Mouse (Mus musculus) forebrain, embryonic 12.5 days (tissue): ENCODE measurements around the gene Olfr1506. TPM values are rescaled to one million over a fixed set of nuclear protein-coding genes. Genes with fewer than 3 reads are reported as not detected.
"Not testable (repeated sequence)": the region's sequence is repeated elsewhere in the genome, so short reads cannot be mapped to it uniquely, and the experiment has no call there.

Experiments used
- ATAC-seq: fragments of 200-750 bp; cut with Nextera tagmentation; 2 replicates; pipeline ENCODE4 v1.8.0; 2017; ENCODE audit warnings: moderate TSS enrichment; ENCODE audit not compliant: low FRiP score
- H3K27ac ChIP-seq: fragments of 300-500 bp; sonication (generic); 2 replicates; pipeline ENCODE4 v1.5.1; 2016; ENCODE audit warnings: mild to moderate bottlenecking
- H3K27me3 ChIP-seq: fragments of 300-500 bp; sonication (generic); 2 replicates; pipeline ENCODE4 v1.6.1; 2016; ENCODE audit warnings: mild to moderate bottlenecking
- H3K36me3 ChIP-seq: fragments of 300-500 bp; sonication (generic); replicated peaks from 2 replicates; pipeline ENCODE4 v1.6.1; 2016; ENCODE audit warnings: mild to moderate bottlenecking
- H3K4me1 ChIP-seq: fragments of 300-500 bp; sonication (generic); 2 replicates; pipeline ENCODE4 v1.6.1; 2016
- H3K4me2 ChIP-seq: fragments of 300-500 bp; sonication (generic); 2 replicates; pipeline ENCODE4 v1.6.1; 2016; ENCODE audit warnings: mild to moderate bottlenecking, moderate library complexity
- H3K4me3 ChIP-seq: fragments of 300-500 bp; sonication (generic); replicated peaks from 2 replicates; pipeline ENCODE4 v1.5.1; 2016; ENCODE audit warnings: mild to moderate bottlenecking
- H3K9ac ChIP-seq: fragments of 300-500 bp; sonication (generic); 2 replicates; pipeline ENCODE4 v1.6.1; 2016; ENCODE audit warnings: mild to moderate bottlenecking
- H3K9me3 ChIP-seq: fragments of 300-500 bp; sonication (generic); 2 replicates; pipeline ENCODE4 v1.6.1; 2016
- WGBS: fragments of 180-500 bp; shearing (Covaris S2); methylation state at CpG from one replicate; pipeline ENCODE4 v1.1.7; 2016; 5-methylcytosine and 5-hydroxymethylcytosine counted together
- polyA plus RNA-seq: library from polyadenylated mRNA; unstranded; fragments of >200 nt; fragmentation: Nextera tagmentation; extraction: Ambion mirVana; gene quantifications from 2 replicates; pipeline ENCODE4 v1.2.1, GENCODE M21; 2016

The Olfr1506 gene
- polyA plus RNA-seq, result not detected in 2 replicates

GRCm38 (mm10) chr2:90224393-90224792, at the start of gene Olfr1506:
TSS of gene Olfr1506 (minus strand) at chr2:90224493.
- not testable (repeated sequence) for H3K4me3 ChIP-seq, H3K4me1 ChIP-seq, H3K27me3 ChIP-seq, ATAC-seq, H3K36me3 ChIP-seq, H3K4me2 ChIP-seq, H3K9ac ChIP-seq, H3K9me3 ChIP-seq, H3K27ac ChIP-seq
- WGBS, result no CpG with 5 or more reads among the region's 6 CpGs

GRCm38 (mm10) chr2:90270932-90271331, 46.6 kb upstream of the Olfr1506 start, which contains the start of gene Olfr1271:
TSS of gene Olfr1271 (minus strand) at chr2:90271032.
- H3K36me3 ChIP-seq, result no peaks in the 10 kb centered on the region
- ATAC-seq, result no peak
- H3K4me1 ChIP-seq, result no peaks in the 10 kb centered on the region
- no peak within 1 kb of the TSS for H3K4me2 ChIP-seq
- no peak within 1 kb of the TSS for H3K27ac ChIP-seq
- H3K9ac ChIP-seq, result no peak within 1 kb of the TSS
- no peaks in the 10 kb centered on the region for H3K27me3 ChIP-seq
- no peaks in the 10 kb centered on the region for H3K9me3 ChIP-seq
- no peak within 1 kb of the TSS for H3K4me3 ChIP-seq
- 93% methylated on average over 2 of the region's 2 CpGs for WGBS

- Histone ChIP-seq H3K9ac (no peak within 1 kb of the TSS), H3K9me3 (no peaks in the 10 kb centered on the region), H3K27me3 (no peaks in the 10 kb centered on the region), H3K4me3 (no peak within 1 kb of the TSS), H3K36me3 (no peaks in the 10 kb centered on the region), H3K4me1 (no peaks in the 10 kb centered on the region), H3K27ac (no peak within 1 kb of the TSS), H3K4me2 (no peak within 1 kb of the TSS)
- no peak for ATAC-seq
- WGBS, result 97% methylated on average over 4 of the region's 4 CpGs
Measured at GRCm38 (mm10) chr2:90257492-90257891, 33.2 kb upstream of the Olfr1506 start, which contains the start of gene Olfr142. TSS of gene Olfr142 (minus strand) at chr2:90257592.

DNA sequence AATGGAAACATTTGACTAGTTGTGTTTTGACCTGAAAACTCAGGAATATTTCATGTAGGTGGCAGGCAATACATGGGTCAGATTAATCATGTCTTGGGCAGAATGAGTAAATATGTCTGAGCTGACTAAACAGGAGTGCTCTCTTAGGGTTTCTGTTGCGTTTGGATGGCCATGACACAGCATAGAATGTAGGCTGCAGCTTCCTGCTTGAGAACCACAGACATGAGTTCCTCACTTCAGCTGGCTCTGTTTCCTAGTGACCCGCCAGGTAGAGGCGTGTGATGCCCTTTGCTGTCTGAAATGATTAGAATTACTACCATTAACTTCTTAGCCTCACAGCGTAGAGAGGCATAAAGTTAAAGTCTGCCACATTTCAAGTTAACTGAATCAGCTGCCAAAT, 24.7 kb downstream of the Olfr1506 start:
- no CpG with 5 or more reads among the region's 4 CpGs for WGBS

DNA sequence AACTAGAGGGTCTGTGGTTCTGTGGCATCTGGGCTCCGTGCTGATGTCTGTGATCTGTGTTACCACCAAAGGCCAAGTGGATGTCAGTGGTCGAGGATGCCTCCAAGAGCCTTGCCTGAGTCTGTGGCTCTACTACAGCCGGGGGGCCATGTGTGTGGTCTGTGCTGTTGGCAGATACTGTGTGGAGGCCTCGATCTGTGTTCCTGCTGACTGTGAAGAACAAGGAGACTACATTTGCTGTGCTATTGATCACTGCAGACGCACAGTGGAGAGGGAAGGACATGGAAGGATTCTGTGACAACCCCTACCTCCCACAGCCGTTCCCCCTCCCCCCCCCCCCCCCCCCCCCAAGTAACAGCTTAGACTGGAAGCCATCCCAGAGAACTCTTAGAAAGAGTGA, 29.0 kb downstream of the Olfr1506 start:
- H3K36me3 ChIP-seq, H3K27me3 ChIP-seq, H3K27ac ChIP-seq, H3K9ac ChIP-seq, H3K4me2 ChIP-seq, H3K4me1 ChIP-seq, ATAC-seq, H3K4me3 ChIP-seq, H3K9me3 ChIP-seq: not testable (repeated sequence)
- no CpG with 5 or more reads among the region's 6 CpGs for WGBS

More for the DNA sequence above, 24.7 kb downstream of the Olfr1506 start:
- not testable (repeated sequence) for H3K36me3 ChIP-seq, H3K4me3 ChIP-seq, H3K27ac ChIP-seq, H3K27me3 ChIP-seq, H3K9me3 ChIP-seq, H3K4me2 ChIP-seq, H3K9ac ChIP-seq, H3K4me1 ChIP-seq, ATAC-seq

- ATAC-seq, result peak; percentile 14; the same call in 1 of the 2 replicates
- H3K4me3 ChIP-seq, H3K4me1 ChIP-seq, H3K36me3 ChIP-seq, H3K4me2 ChIP-seq, H3K27me3 ChIP-seq, H3K9ac ChIP-seq, H3K27ac ChIP-seq, H3K9me3 ChIP-seq: not testable (repeated sequence)
- WGBS, result no CpG with 5 or more reads among the region's 3 CpGs
Measured at GRCm38 (mm10) chr2:90194750-90195149, 29.5 kb downstream of the Olfr1506 start.

DNA sequence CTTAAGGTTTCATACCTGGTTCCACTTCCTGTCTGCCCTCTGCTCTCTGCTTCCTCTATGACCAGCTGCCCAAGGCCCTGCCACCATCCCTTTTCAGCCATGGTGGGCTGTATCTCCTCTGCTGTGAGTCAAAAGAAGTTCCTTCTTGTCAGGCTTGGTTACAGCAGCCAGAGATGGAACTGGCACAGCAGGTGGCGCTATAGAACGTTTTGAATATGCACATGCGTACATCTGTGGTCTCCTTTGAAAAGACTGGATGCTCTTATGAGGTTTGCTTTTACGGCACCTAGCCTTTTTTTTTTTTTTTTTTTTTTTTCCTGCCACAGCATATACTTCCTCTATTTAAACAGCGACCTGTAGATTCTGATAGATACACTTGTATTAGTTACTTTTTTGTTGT, 37.2 kb downstream of the Olfr1506 start:
- H3K4me2 ChIP-seq, H3K36me3 ChIP-seq, H3K27me3 ChIP-seq, H3K4me1 ChIP-seq, ATAC-seq, H3K9ac ChIP-seq, H3K9me3 ChIP-seq, H3K27ac ChIP-seq, H3K4me3 ChIP-seq: not testable (repeated sequence)
- WGBS, result no CpG with 5 or more reads among the region's 5 CpGs

DNA sequence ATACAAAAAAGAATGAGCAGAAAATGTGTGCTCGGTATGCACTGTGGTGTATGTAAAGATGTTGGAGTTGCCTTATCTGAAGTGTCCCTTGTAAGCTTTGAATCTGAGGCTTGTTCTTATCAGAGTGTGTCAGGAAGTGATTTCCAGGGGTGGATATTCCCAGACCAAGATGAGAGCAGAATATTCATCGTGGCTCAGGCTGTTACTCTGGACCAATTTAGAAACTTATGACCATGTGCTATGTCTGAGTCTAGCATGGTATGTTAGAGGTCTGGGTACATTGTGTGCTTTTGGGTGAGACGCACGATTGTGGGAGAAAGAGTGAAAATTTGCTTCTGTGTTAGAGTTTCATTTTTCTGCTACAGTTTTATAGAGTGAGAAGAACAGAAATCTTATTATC, 38.2 kb downstream of the Olfr1506 start:
- not testable (repeated sequence) for H3K4me3 ChIP-seq, H3K4me1 ChIP-seq, H3K9me3 ChIP-seq, H3K4me2 ChIP-seq, H3K9ac ChIP-seq, ATAC-seq, H3K36me3 ChIP-seq, H3K27ac ChIP-seq, H3K27me3 ChIP-seq
- WGBS, result no CpG with 5 or more reads among the region's 4 CpGs

Other genes starting within 250 kb of the Olfr1506 start
- not detected in 2 replicates for gene Olfr1261, start 233.3 kb downstream of the Olfr1506 start, polyA plus RNA-seq
- gene Olfr1262, start 224.3 kb downstream of the Olfr1506 start, polyA plus RNA-seq, result not detected in 2 replicates
- gene Olfr1263, start 212.4 kb downstream of the Olfr1506 start, polyA plus RNA-seq, result not detected in 2 replicates
- not detected in 2 replicates for gene Olfr1264, start 198.9 kb downstream of the Olfr1506 start, polyA plus RNA-seq
- not detected in 2 replicates for gene Olfr1265, start 189.2 kb downstream of the Olfr1506 start, polyA plus RNA-seq
- not detected in 2 replicates for gene Olfr140, start 160.9 kb downstream of the Olfr1506 start, polyA plus RNA-seq
- gene Olfr1269, start 103.1 kb downstream of the Olfr1506 start, polyA plus RNA-seq, result not detected in 2 replicates
- gene Olfr32, start 82.2 kb downstream of the Olfr1506 start, polyA plus RNA-seq, result 0.10 TPM in 1 of 2 replicates, not detected in the other
- not detected in 2 replicates for gene Olfr1270, start 71.4 kb downstream of the Olfr1506 start, polyA plus RNA-seq
- not detected in 2 replicates for gene Olfr142, start 33.1 kb upstream of the Olfr1506 start, polyA plus RNA-seq
- gene Olfr1271, start 46.5 kb upstream of the Olfr1506 start, polyA plus RNA-seq, result 0.03 and 0.08 TPM in 2 replicates
- not detected in 2 replicates for gene Olfr1272, start 68.3 kb upstream of the Olfr1506 start, polyA plus RNA-seq
- not detected in 2 replicates for gene Gm13769, start 97.7 kb upstream of the Olfr1506 start, polyA plus RNA-seq
- gene Olfr1274-ps, start 174.2 kb upstream of the Olfr1506 start, polyA plus RNA-seq, result not detected in 2 replicates